Mouse (Mus musculus) midbrain, embryonic 11.5 days (tissue): Measurements from ENCODE around the gene Tex14. TPM values are rescaled to one million over a fixed set of nuclear protein-coding genes. Genes with fewer than 3 reads are reported as not detected.
A peak's percentile ranks its signal among the peaks of the same experiment; 100 is the strongest.

Experiments used
- ATAC-seq: fragments of 200-750 bp; cut with Nextera tagmentation; 2 replicates; pipeline ENCODE4 v1.8.0; 2017; ENCODE audit warnings: moderate TSS enrichment, moderate library complexity; ENCODE audit not compliant: low FRiP score
- DNase-seq: peaks from one replicate; pipeline ENCODE4 v3.0.0; 2015; ENCODE audit warnings: low spot score; ENCODE audit errors: missing footprints
- H3K27ac ChIP-seq: fragments of 300-500 bp; sonication (generic); 2 replicates; pipeline ENCODE4 v1.5.1; 2014; ENCODE audit warnings: low read depth, low read length
- H3K27me3 ChIP-seq: fragments of 300-500 bp; sonication (generic); 2 replicates; pipeline ENCODE4 v1.6.1; 2014; ENCODE audit warnings: mild to moderate bottlenecking, low read length, moderate library complexity, mixed read lengths; ENCODE audit not compliant: control insufficient read depth, insufficient read depth
- H3K36me3 ChIP-seq: fragments of 300-500 bp; sonication (generic); 2 replicates; pipeline ENCODE4 v1.6.1; 2014; ENCODE audit warnings: mild to moderate bottlenecking, low read length, moderate library complexity, mixed read lengths; ENCODE audit not compliant: control insufficient read depth, insufficient read depth
- H3K4me1 ChIP-seq: fragments of 300-500 bp; sonication (generic); 2 replicates; pipeline ENCODE4 v1.6.1; 2014; ENCODE audit warnings: low read length; ENCODE audit not compliant: control insufficient read depth, insufficient read depth
- H3K4me2 ChIP-seq: fragments of 300-500 bp; sonication (generic); 2 replicates; pipeline ENCODE4 v1.6.1; 2014; ENCODE audit warnings: mild to moderate bottlenecking, moderate library complexity
- H3K4me3 ChIP-seq: fragments of 300-500 bp; sonication (generic); 2 replicates; pipeline ENCODE4 v1.5.1; 2014; ENCODE audit warnings: low read depth, low read length
- H3K9ac ChIP-seq: fragments of 300-500 bp; sonication (generic); 2 replicates; pipeline ENCODE4 v1.6.1; 2014; ENCODE audit warnings: low read length
- H3K9me3 ChIP-seq: fragments of 300-500 bp; sonication (generic); 2 replicates; pipeline ENCODE4 v1.6.1; 2016; ENCODE audit warnings: low read length; ENCODE audit not compliant: control insufficient read depth
- WGBS: fragments of 180-500 bp; shearing (Covaris S2); extraction: QIAGEN DNeasy Blood & Tissue Kit; methylation state at CpG from one replicate; pipeline ENCODE4 v1.1.7; 2014; 5-methylcytosine and 5-hydroxymethylcytosine counted together
- polyA plus RNA-seq: library from polyadenylated mRNA; unstranded; fragments of >200 nt; fragmentation: Nextera tagmentation; extraction: Ambion mirVana; gene quantifications from 2 replicates; pipeline ENCODE4 v1.2.1, GENCODE M21; 2014

Tex14 gene
- polyA plus RNA-seq, 1 experiment from 2014 or later, result 0.30 TPM

- no peaks in the 10 kb centered on the region for H3K27me3 ChIP-seq
- H3K4me2 ChIP-seq, result no peak within 1 kb of the TSS
- no peaks in the 10 kb centered on the region for H3K4me1 ChIP-seq
- no peak within 1 kb of the TSS for H3K27ac ChIP-seq
- no peaks in the 10 kb centered on the region for H3K36me3 ChIP-seq
- no peak within 1 kb of the TSS for H3K9ac ChIP-seq
- WGBS, result 80% methylated on average over 3 of the region's 3 CpGs
- H3K4me3 ChIP-seq, result no peak within 1 kb of the TSS
- H3K9me3 ChIP-seq, result no peaks in the 10 kb centered on the region
- DNase-seq, result no peak
- no peak for ATAC-seq
These were observed 161.6 kb downstream of the Tex14 start, which contains the start of gene Gm11492 for GRCm38 (mm10) chr11:87566501-87566900. TSS of gene Gm11492 (plus strand) at chr11:87566653.

- ATAC-seq, result no peak
- WGBS, result 83% methylated on average over 7 of the region's 7 CpGs
These were observed 163.5 kb downstream of the Tex14 start, which contains the start of gene Sept4 for GRCm38 (mm10) chr11:87568255-87568953. TSS of gene Sept4 (plus strand) at chr11:87568903.

GRCm38 (mm10) chr11:87570743-87571142, 165.9 kb downstream of the Tex14 start:
- Histone ChIP-seq H3K4me2 (no peak overlapping the region), H3K4me3 (no peak overlapping the region), H3K27ac (no peak overlapping the region), H3K4me1 (no peaks in the 10 kb centered on the region), H3K36me3 (no peaks in the 10 kb centered on the region), H3K9me3 (no peaks in the 10 kb centered on the region), H3K9ac (no peak overlapping the region), H3K27me3 (no peaks in the 10 kb centered on the region)
- ATAC-seq, result no peak
- WGBS, result 50% methylated on average over 5 of the region's 5 CpGs
- DNase-seq, result no peak

More at GRCm38 (mm10) chr11:87568255-87568953, 163.5 kb downstream of the Tex14 start, which contains the start of gene Sept4:
- no peaks in the 10 kb centered on the region for H3K36me3 ChIP-seq
- no peaks in the 10 kb centered on the region for H3K27me3 ChIP-seq
- H3K9me3 ChIP-seq, result no peaks in the 10 kb centered on the region
- H3K4me2 ChIP-seq, result no peak within 1 kb of the TSS
- H3K4me3 ChIP-seq, result no peak within 1 kb of the TSS
- H3K9ac ChIP-seq, result no peak within 1 kb of the TSS
- DNase-seq, result no peak
- H3K4me1 ChIP-seq, result no peaks in the 10 kb centered on the region
- no peak within 1 kb of the TSS for H3K27ac ChIP-seq

- ATAC-seq (no peak), DNase-seq (no peak)
- no peaks in the 10 kb centered on the region for H3K9me3 ChIP-seq
- 86% methylated on average over 1 of the region's 1 CpGs for WGBS
- no peaks in the 10 kb centered on the region for H3K27me3 ChIP-seq
- H3K4me2 ChIP-seq, result no peak overlapping the region
- H3K36me3 ChIP-seq, result no peaks in the 10 kb centered on the region
- no peak overlapping the region for H3K27ac ChIP-seq
- H3K4me3 ChIP-seq, result no peak overlapping the region
- H3K4me1 ChIP-seq, result no peaks in the 10 kb centered on the region
- H3K9ac ChIP-seq, result no peak overlapping the region
These were observed 166.6 kb downstream of the Tex14 start for GRCm38 (mm10) chr11:87571361-87571950.

- ATAC-seq, result no peak
- H3K9ac ChIP-seq, result no peak overlapping the region
- H3K4me2 ChIP-seq, result no peak overlapping the region
- H3K27ac ChIP-seq, result no peak overlapping the region
- no peaks in the 10 kb centered on the region for H3K27me3 ChIP-seq
- no peaks in the 10 kb centered on the region for H3K36me3 ChIP-seq
- no peak overlapping the region for H3K4me3 ChIP-seq
- DNase-seq, result no peak
- no peaks in the 10 kb centered on the region for H3K9me3 ChIP-seq
- H3K4me1 ChIP-seq, result peaks cover 10% of the 10 kb centered on the region; the same call in 1 of the 2 replicates
- WGBS, result 76% methylated on average over 7 of the region's 7 CpGs
These were observed 168.9 kb downstream of the Tex14 start for GRCm38 (mm10) chr11:87573751-87574150.

GRCm38 (mm10) chr11:87574520-87575180, 169.8 kb downstream of the Tex14 start:
- H3K4me1 ChIP-seq, result peaks cover 10% of the 10 kb centered on the region; the same call in 1 of the 2 replicates
- no peak overlapping the region for H3K27ac ChIP-seq
- H3K36me3 ChIP-seq, result no peaks in the 10 kb centered on the region
- no peak overlapping the region for H3K4me2 ChIP-seq
- no peak for DNase-seq
- WGBS, result 75% methylated on average over 21 of the region's 21 CpGs
- no peak overlapping the region for H3K9ac ChIP-seq
- H3K9me3 ChIP-seq, result no peaks in the 10 kb centered on the region
- no peak for ATAC-seq
- no peak overlapping the region for H3K4me3 ChIP-seq
- no peaks in the 10 kb centered on the region for H3K27me3 ChIP-seq

GRCm38 (mm10) chr11:87577601-87578248, 172.9 kb downstream of the Tex14 start:
- Histone ChIP-seq H3K27me3 (no peaks in the 10 kb centered on the region), H3K9me3 (no peaks in the 10 kb centered on the region), H3K4me3 (peak overlapping the region; percentile 52), H3K36me3 (no peaks in the 10 kb centered on the region), H3K4me2 (peak overlapping the region; percentile 92), H3K27ac (no peak overlapping the region), H3K9ac (no peak overlapping the region), H3K4me1 (peaks cover 13% of the 10 kb centered on the region; the same call in 1 of the 2 replicates)
- WGBS, result 9% methylated on average over 6 of the region's 6 CpGs
- ATAC-seq, result no peak
- DNase-seq, result peak; percentile 87

GRCm38 (mm10) chr11:87578249-87578962, 173.5 kb downstream of the Tex14 start:
- Histone ChIP-seq H3K4me1 (peaks cover 13% of the 10 kb centered on the region; the same call in 1 of the 2 replicates), H3K4me3 (peak overlapping the region; percentile 52), H3K4me2 (peak overlapping the region; percentile 92), H3K27me3 (no peaks in the 10 kb centered on the region), H3K27ac (no peak overlapping the region), H3K9me3 (no peaks in the 10 kb centered on the region), H3K36me3 (no peaks in the 10 kb centered on the region), H3K9ac (peak overlapping the region; percentile 67)
- peak; percentile 95 for DNase-seq
- peak; percentile 71 for ATAC-seq
- 1% methylated on average over 40 of the region's 40 CpGs for WGBS
